Mouse (Mus musculus) cerebellum, adult 8-10 months (tissue): ENCODE results near the gene Ppib.

ENCODE experiments used
- DNase-seq: peaks from one replicate; pipeline ENCODE4 v3.0.0; 2022

The Ppib gene

GRCm38 (mm10) chr9:66078493-66078892, 18.5 kb downstream of the Ppib start:
- no peak for DNase-seq

- no peak for DNase-seq
Measured at GRCm38 (mm10) chr9:66080804-66081459, 20.9 kb downstream of the Ppib start.

- no peak for DNase-seq
Measured at GRCm38 (mm10) chr9:66081999-66082398, 22.0 kb downstream of the Ppib start.

- DNase-seq = no peak
Measured at GRCm38 (mm10) chr9:66084171-66084570, 24.1 kb downstream of the Ppib start.

GRCm38 (mm10) chr9:66087062-66087461, 27.0 kb downstream of the Ppib start:
- no peak for DNase-seq

GRCm38 (mm10) chr9:66088411-66088810, 28.4 kb downstream of the Ppib start:
- DNase-seq = peak; percentile 41

GRCm38 (mm10) chr9:66090593-66091244, 30.7 kb downstream of the Ppib start:
- DNase-seq = no peak

GRCm38 (mm10) chr9:66091327-66092231, 31.6 kb downstream of the Ppib start:
- DNase-seq = no peak

- DNase-seq = no peak
Measured at GRCm38 (mm10) chr9:66092664-66093063, 32.6 kb downstream of the Ppib start.

- DNase-seq = no peak
Measured at GRCm38 (mm10) chr9:66101577-66101976, 41.6 kb downstream of the Ppib start.

- no peak for DNase-seq
Measured at GRCm38 (mm10) chr9:66102668-66103067, 42.6 kb downstream of the Ppib start.

GRCm38 (mm10) chr9:66104601-66105000, 44.6 kb downstream of the Ppib start:
- no peak for DNase-seq

GRCm38 (mm10) chr9:66105168-66105567, 45.1 kb downstream of the Ppib start:
- DNase-seq = no peak

- DNase-seq = no peak
Measured at GRCm38 (mm10) chr9:66109574-66109973, 49.6 kb downstream of the Ppib start.

GRCm38 (mm10) chr9:66110126-66110525, 50.1 kb downstream of the Ppib start:
- DNase-seq = no peak

- no peak for DNase-seq
Measured at GRCm38 (mm10) chr9:66110611-66111379, 50.8 kb downstream of the Ppib start.

GRCm38 (mm10) chr9:66114341-66114740, 54.3 kb downstream of the Ppib start:
- no peak for DNase-seq
